Comparison of ENCODE assay signal across 12 mouse cellular contexts in genomic region chr9:35135575-35135974, GRCm38 (mm10). TPM values are rescaled to one million over a fixed set of nuclear protein-coding genes. Genes with fewer than 3 reads are reported as not detected.
DNase-seq lines count a peak whose midpoint lies in the region; ATAC-seq and TF ChIP-seq lines count a peak whose summit lies in the region.
"Had no signal": no experiment of that assay in that cellular context is flagged by ENCODE, and none has a peak within 500 bp of the region (broad histone marks: within the 10 kb centered on the region; RNA-seq: fewer than 3 reads in every experiment).

No protein-coding gene starts in this region.

- H3K4me2 ChIP-seq in heart, postnatal 0 days (ENCODE audit: low read depth, low read length), result no peak overlapping the region
- no peak overlapping the region for H3K4me2 ChIP-seq in lung, postnatal 0 days (replicated peaks; ENCODE audit: low read depth, low read length)
- H3K4me2 ChIP-seq: heart, embryonic 15.5 days; neural tube, embryonic 13.5 days had no signal

- TF ChIP-seq CTCF in heart, postnatal 0 days (IDR thresholded peaks at IDR 0.05; ENCODE audit: low read depth), result 0 out of 2 replicates have a peak, but pooled peaks have one; percentile 9
- peak; percentile 41 for TF ChIP-seq CTCF in lung, postnatal 0 days (IDR thresholded peaks at IDR 0.05)

- no peak overlapping the region for H3K4me3 ChIP-seq in heart, postnatal 0 days (ENCODE audit: low read depth, low read length)
- no peak overlapping the region for H3K4me3 ChIP-seq in lung, postnatal 0 days (ENCODE audit: low read depth, low read length)
- H3K4me3 ChIP-seq: heart, embryonic 15.5 days; neural tube, embryonic 13.5 days had no signal

- H3K9ac ChIP-seq in heart, postnatal 0 days (replicated peaks; ENCODE audit: low read depth, low read length), result no peak overlapping the region
- H3K9ac ChIP-seq in lung, postnatal 0 days (replicated peaks; ENCODE audit: low read depth), result no peak overlapping the region
- H3K9ac ChIP-seq: heart, embryonic 15.5 days; liver, embryonic 14.5 days; neural tube, embryonic 13.5 days had no signal

- no peaks in the 10 kb centered on the region for H3K4me1 ChIP-seq in heart, postnatal 0 days (ENCODE audit: control insufficient read depth, insufficient read depth)
- no peaks in the 10 kb centered on the region; the same call in 1 of the 2 replicates for H3K4me1 ChIP-seq in lung, postnatal 0 days (ENCODE audit: insufficient read depth, low read depth, low read length)

- intact Hi-C loops in heart, postnatal 36 days (cut with DNase I), result no loop called here

- H3K27ac ChIP-seq in heart, postnatal 0 days (ENCODE audit: low read depth), result no peak overlapping the region
- no peak overlapping the region for H3K27ac ChIP-seq in lung, postnatal 0 days (ENCODE audit: low read length)
- H3K27ac ChIP-seq: heart, embryonic 15.5 days; liver, embryonic 14.5 days; neural tube, embryonic 13.5 days had no signal

- no peak for ATAC-seq in heart, postnatal 0 days (ENCODE audit: insufficient read depth, low read depth)
- ATAC-seq in lung, postnatal 0 days, result peak; percentile 59

- no peaks in the 10 kb centered on the region for H3K9me3 ChIP-seq in heart, postnatal 0 days (replicated peaks; ENCODE audit: control insufficient read depth, low read length)
- no peaks in the 10 kb centered on the region for H3K9me3 ChIP-seq in lung, postnatal 0 days (ENCODE audit: low read length)
- H3K9me3 ChIP-seq: heart, embryonic 15.5 days; neural tube, embryonic 13.5 days had no signal

- WGBS in heart, postnatal 0 days, result 52% methylated on average over 6 of the region's 6 CpGs
- WGBS in lung, postnatal 0 days, result 49% methylated on average over 6 of the region's 6 CpGs

- H3K36me3 ChIP-seq in heart, postnatal 0 days (replicated peaks; ENCODE audit: control insufficient read depth, insufficient read depth, low read length), result no peaks in the 10 kb centered on the region
- no peaks in the 10 kb centered on the region for H3K36me3 ChIP-seq in lung, postnatal 0 days (ENCODE audit: insufficient read depth, low read length)
- H3K36me3 ChIP-seq: heart, embryonic 15.5 days; neural tube, embryonic 13.5 days had no signal

- TF ChIP-seq EP300 in heart, postnatal 0 days (IDR thresholded peaks at IDR 0.05; ENCODE audit: low read depth), result no peak
- no peak for TF ChIP-seq EP300 in lung, postnatal 0 days (IDR thresholded peaks at IDR 0.05)

- DNase-seq in heart, postnatal 0 days (ENCODE audit: low spot score), result no peak
- no peak for DNase-seq in heart, postnatal 36 days
- DNase-seq in lung, postnatal 0 days (ENCODE audit: low spot score), result peak; percentile 43
- no peak for DNase-seq in lung, postnatal 14 days
- peak; percentile 64 for DNase-seq in adrenal gland, postnatal 14 days
- DNase-seq in lung, postnatal 4 days, result peak; percentile 31 to 43
- DNase-seq in T-cell, adult 2 months (ENCODE audit: low spot score), result no peak
- DNase-seq: kidney, postnatal 4 days; thymus, postnatal 36 days had no signal

- no peaks in the 10 kb centered on the region for H3K27me3 ChIP-seq in heart, postnatal 0 days (ENCODE audit: control insufficient read depth, insufficient read depth, low read length)
- no peaks in the 10 kb centered on the region for H3K27me3 ChIP-seq in lung, postnatal 0 days (replicated peaks; ENCODE audit: insufficient read depth, low read length)
- H3K27me3 ChIP-seq: heart, embryonic 15.5 days; neural tube, embryonic 13.5 days had no signal

RNA-seq across cellular contexts. Expression of gene St3gal4, which starts 16.5 kb away (rescaled TPM):
- 37.2 and 37.6 TPM in 2 replicates for total RNA-seq in heart, postnatal 0 days (2014; rRNA removed; ENCODE audit: low replicate concordance)
- polyA plus RNA-seq in heart, postnatal 0 days (2015; fragmentation: Nextera tagmentation; extraction: Ambion mirVana), result 24.8 and 25.2 TPM in 2 replicates
- 10 to 100 TPM; 26.8 to 39.1 TPM for total RNA-seq in heart, postnatal 36 days (2021)
- polyA plus RNA-seq in lung, postnatal 0 days (2015; fragmentation: Nextera tagmentation; extraction: Ambion mirVana), result 50.0 and 55.7 TPM in 2 replicates
- 32.7 and 36.9 TPM in 2 replicates for total RNA-seq in adrenal gland, postnatal 14 days (2021)

RNA-seq across cellular contexts. Expression of gene Dcps, which starts 40.3 kb away (rescaled TPM):
- 36.4 and 54.8 TPM in 2 replicates for total RNA-seq in heart, postnatal 0 days (2014; rRNA removed; ENCODE audit: low replicate concordance)
- polyA plus RNA-seq in heart, postnatal 0 days (2015; fragmentation: Nextera tagmentation; extraction: Ambion mirVana), result 34.9 and 37.9 TPM in 2 replicates
- total RNA-seq in heart, postnatal 36 days (2021), result 10 to 100 TPM; 17.3 to 17.8 TPM
- polyA plus RNA-seq in lung, postnatal 0 days (2015; fragmentation: Nextera tagmentation; extraction: Ambion mirVana), result 39.4 and 44.4 TPM in 2 replicates
- total RNA-seq in adrenal gland, postnatal 14 days (2021), result 23.2 and 25.2 TPM in 2 replicates

Comparison
In these comparisons a context has a peak if more than half of its experiments do, and no peak if none do; other contexts are left out.
1. DNase-seq: peak in lung, postnatal 0 days (single experiment), adrenal gland, postnatal 14 days (single experiment) and lung, postnatal 4 days (2 of 2); none in heart, postnatal 0 days (single experiment), heart, postnatal 36 days (0 of 2), lung, postnatal 14 days (single experiment) and T-cell, adult 2 months (single experiment).